18 mouse cellular contexts compared by ENCODE assay signal in genomic region chr4:47342632-47343031, GRCm38 (mm10). TPM values are rescaled to one million over a fixed set of nuclear protein-coding genes. Genes with fewer than 3 reads are reported as not detected.
DNase-seq lines count a peak whose midpoint lies in the region; ATAC-seq and TF ChIP-seq lines count a peak whose summit lies in the region.
"Had no signal": no experiment of that assay in that cellular context is flagged by ENCODE, and none has a peak within 500 bp of the region (broad histone marks: within the 10 kb centered on the region; RNA-seq: fewer than 3 reads in every experiment).

No protein-coding gene starts in this region.

- H3K4me1 ChIP-seq in heart, embryonic 12.5 days (replicated peaks): peaks cover 12% of the 10 kb centered on the region
- H3K4me1 ChIP-seq in heart, embryonic 11.5 days (ENCODE audit: control insufficient read depth, insufficient read depth, low read length): peaks cover 8% of the 10 kb centered on the region; the same call in 1 of the 2 replicates
- no peaks in the 10 kb centered on the region for H3K4me1 ChIP-seq in liver, postnatal 0 days (ENCODE audit: insufficient read depth)
- H3K4me1 ChIP-seq in liver, embryonic 12.5 days: no peaks in the 10 kb centered on the region
- H3K4me1 ChIP-seq: liver, embryonic 13.5 days had no signal

- no peak overlapping the region for H3K4me3 ChIP-seq in heart, embryonic 12.5 days
- H3K4me3 ChIP-seq in heart, embryonic 11.5 days (ENCODE audit: low read depth, low read length): no peak overlapping the region
- H3K4me3 ChIP-seq in liver, postnatal 0 days (ENCODE audit: low read depth, low read length): no peak overlapping the region
- no peak overlapping the region for H3K4me3 ChIP-seq in liver, embryonic 12.5 days
- H3K4me3 ChIP-seq in C2C12 (ENCODE audit: insufficient read depth, poor library complexity, severe bottlenecking): no peak overlapping the region
- H3K4me3 ChIP-seq: liver, embryonic 13.5 days; megakaryocyte, embryonic 14.5 days had no signal

- peak overlapping the region; percentile 11; the same call in 1 of the 2 replicates for H3K4me2 ChIP-seq in heart, embryonic 12.5 days
- H3K4me2 ChIP-seq in heart, embryonic 11.5 days: no peak overlapping the region
- H3K4me2 ChIP-seq in liver, postnatal 0 days (ENCODE audit: low read depth, low read length): no peak overlapping the region
- no peak overlapping the region for H3K4me2 ChIP-seq in liver, embryonic 12.5 days
- H3K4me2 ChIP-seq: liver, embryonic 13.5 days had no signal

- 48% methylated on average over 8 of the region's 8 CpGs for WGBS in heart, embryonic 12.5 days
- WGBS in heart, embryonic 11.5 days (ENCODE audit: insufficient replicate concordance): 48% methylated on average over 8 of the region's 8 CpGs
- 38% methylated on average over 8 of the region's 8 CpGs for WGBS in liver, postnatal 0 days (ENCODE audit: insufficient replicate concordance)
- 41% methylated on average over 8 of the region's 8 CpGs for WGBS in liver, embryonic 12.5 days (ENCODE audit: insufficient replicate concordance)

- TF ChIP-seq EP300 in liver, postnatal 0 days (IDR thresholded peaks at IDR 0.05; ENCODE audit: low read depth): no peak

- H3K79me3 ChIP-seq in C2C12 (ENCODE audit: low read depth): no peaks in the 10 kb centered on the region

- H3K9me3 ChIP-seq in heart, embryonic 12.5 days (replicated peaks): no peaks in the 10 kb centered on the region
- H3K9me3 ChIP-seq in heart, embryonic 11.5 days (replicated peaks; ENCODE audit: control insufficient read depth, low read length): no peaks in the 10 kb centered on the region
- no peaks in the 10 kb centered on the region for H3K9me3 ChIP-seq in liver, postnatal 0 days (ENCODE audit: low read length)
- no peaks in the 10 kb centered on the region for H3K9me3 ChIP-seq in liver, embryonic 12.5 days (replicated peaks)
- H3K9me3 ChIP-seq: G1E; liver, embryonic 13.5 days; megakaryocyte, embryonic 14.5 days had no signal

- no peaks in the 10 kb centered on the region for H3K27me3 ChIP-seq in heart, embryonic 12.5 days (replicated peaks)
- H3K27me3 ChIP-seq in heart, embryonic 11.5 days (ENCODE audit: control insufficient read depth, insufficient read depth, low read length): no peaks in the 10 kb centered on the region
- H3K27me3 ChIP-seq in liver, postnatal 0 days (ENCODE audit: insufficient read depth, low read length): no peaks in the 10 kb centered on the region
- 0 out of 2 replicates have a peak, but pooled peaks cover 5% of the 10 kb centered on the region for H3K27me3 ChIP-seq in liver, embryonic 12.5 days (replicated peaks)
- H3K27me3 ChIP-seq in C2C12 (ENCODE audit: control insufficient read depth, insufficient read depth, insufficient read length): peaks cover 5% of the 10 kb centered on the region
- no peaks in the 10 kb centered on the region for H3K27me3 ChIP-seq in splenic B cell, adult 2 months (ENCODE audit: control insufficient read depth, insufficient read depth, low read length, poor library complexity, severe bottlenecking)
- H3K27me3 ChIP-seq: liver, embryonic 13.5 days had no signal

- H3K36me3 ChIP-seq in heart, embryonic 12.5 days: no peaks in the 10 kb centered on the region
- no peaks in the 10 kb centered on the region for H3K36me3 ChIP-seq in heart, embryonic 11.5 days (ENCODE audit: control insufficient read depth, insufficient read depth, low read length)
- no peaks in the 10 kb centered on the region for H3K36me3 ChIP-seq in liver, postnatal 0 days (replicated peaks; ENCODE audit: insufficient read depth, low read length)
- no peaks in the 10 kb centered on the region for H3K36me3 ChIP-seq in liver, embryonic 12.5 days
- no peaks in the 10 kb centered on the region for H3K36me3 ChIP-seq in C2C12 (ENCODE audit: control insufficient read depth, insufficient read depth)
- H3K36me3 ChIP-seq in splenic B cell, adult 2 months (ENCODE audit: control insufficient read depth, insufficient read depth, low read length, poor library complexity, severe bottlenecking): no peaks in the 10 kb centered on the region
- H3K36me3 ChIP-seq: G1E; liver, embryonic 13.5 days had no signal

- no peak overlapping the region for H3K9ac ChIP-seq in heart, embryonic 12.5 days
- no peak overlapping the region for H3K9ac ChIP-seq in heart, embryonic 11.5 days (ENCODE audit: low read depth, low read length)
- no peak overlapping the region for H3K9ac ChIP-seq in liver, postnatal 0 days (replicated peaks)
- no peak overlapping the region for H3K9ac ChIP-seq in liver, embryonic 12.5 days
- H3K9ac ChIP-seq: liver, embryonic 13.5 days had no signal

- DNase-seq in liver, postnatal 0 days: peak; percentile 11
- peak; percentile 20 for DNase-seq in splenic B cell, adult 2 months (ENCODE audit: low read depth, low spot score)
- no peak for DNase-seq in spleen, postnatal 14 days (ENCODE audit: low spot score in 2 of 2)
- DNase-seq: adrenal gland, postnatal 10 days; B cell, adult 2 months; cerebellum, adult 2 months; gastrocnemius, adult 2 months; heart, adult 18-20 months; liver, embryonic 13.5 days; right cerebral cortex, postnatal 25 days had no signal

- no peak for TF ChIP-seq CTCF in liver, postnatal 0 days (IDR thresholded peaks at IDR 0.05; ENCODE audit: low read depth)
- TF ChIP-seq CTCF in C2C12 (IDR thresholded peaks at IDR 0.05; ENCODE audit: control insufficient read depth, insufficient read depth, insufficient read length): no peak

- no peaks in the 10 kb centered on the region for H3K79me2 ChIP-seq in C2C12 (ENCODE audit: control insufficient read depth, insufficient read depth)

- no peak for ATAC-seq in heart, embryonic 12.5 days (ENCODE audit: insufficient number of reproducible peaks, low FRiP score)
- no peak for ATAC-seq in heart, embryonic 11.5 days (replicated peaks; ENCODE audit: insufficient number of reproducible peaks, low FRiP score, low TSS enrichment)
- no peak for ATAC-seq in liver, postnatal 0 days
- ATAC-seq in liver, embryonic 12.5 days: no peak
- ATAC-seq: forebrain, embryonic 14.5 days; lung, postnatal 0 days had no signal

- H3ac ChIP-seq in C2C12 (ENCODE audit: control insufficient read depth, insufficient read length, low read depth): no peak overlapping the region

- no peak overlapping the region for H3K27ac ChIP-seq in heart, embryonic 12.5 days (ENCODE audit: poor library complexity, severe bottlenecking)
- H3K27ac ChIP-seq in heart, embryonic 11.5 days (ENCODE audit: low read depth, low read length): no peak overlapping the region
- no peak overlapping the region for H3K27ac ChIP-seq in liver, postnatal 0 days (ENCODE audit: low read depth)
- H3K27ac ChIP-seq in liver, embryonic 12.5 days: no peak overlapping the region
- H3K27ac ChIP-seq: gastrocnemius, adult 2 months; liver, embryonic 13.5 days had no signal

TF ChIP-seq in C2C12, 6 proteins besides CTCF, POLR2A, EP300 and RAD21:
- TF ChIP-seq MYOD1 (IDR thresholded peaks at IDR 0.05; ENCODE audit: control insufficient read depth, insufficient read length, low read depth): peak; percentile 93
- no peak for TF ChIP-seq FOSL1 (IDR thresholded peaks at IDR 0.05; ENCODE audit: insufficient read depth, low read length, poor library complexity, severe bottlenecking)

RNA-seq across cellular contexts. Expression of gene Tgfbr1, which starts 10.4 kb away (rescaled TPM):
- polyA plus RNA-seq in heart, embryonic 12.5 days (2016; fragmentation: Nextera tagmentation; extraction: Ambion mirVana): 51.7 and 54.7 TPM in 2 replicates
- polyA plus RNA-seq in heart, embryonic 11.5 days (2014; fragmentation: Nextera tagmentation; extraction: Ambion mirVana): 36.8 and 49.2 TPM in 2 replicates
- polyA plus RNA-seq in liver, postnatal 0 days (2015; fragmentation: Nextera tagmentation; extraction: Ambion mirVana): 3.7 and 5.2 TPM in 2 replicates
- 10.5 and 11.5 TPM in 2 replicates for polyA plus RNA-seq in liver, embryonic 12.5 days (2016; fragmentation: Nextera tagmentation; extraction: Ambion mirVana)
- polyA plus RNA-seq in C2C12 (2012; fragmentation: generic; extraction: Trizol): 2.4 TPM

Comparison
In these comparisons a context has a peak if more than half of its experiments do, and no peak if none do; other contexts are left out.
1. DNase-seq: peak in liver, postnatal 0 days (single experiment) and splenic B cell, adult 2 months (single experiment); none in spleen, postnatal 14 days (0 of 2).